Mouse (Mus musculus) heart, adult 2 months (tissue): Measurements from ENCODE around the gene Apol9b.

ENCODE experiments used
- CTCF ChIP-seq: fragments of 200-600 bp; IDR thresholded peaks from 2 replicates; pipeline ENCODE4 v1.8.1; 2022; ENCODE audit warnings: antibody characterized with exemption, mild to moderate bottlenecking, moderate library complexity
- POLR2A ChIP-seq: fragments of 200-500 bp; IDR thresholded peaks from 2 replicates; pipeline ENCODE4 v1.6.1; 2011; ENCODE audit warnings: mild to moderate bottlenecking, low read depth, low read length, control low read depth; ENCODE audit not compliant: insufficient read depth

GRCm38 (mm10) chr15:77746326-77746725 lies 17.5 kb downstream of the Apol9b start:
- TF ChIP-seq CTCF (no peak), POLR2A (no peak)
